Mouse (Mus musculus): ENCODE results near the gene Ero1lb. TPM values are rescaled to one million over a fixed set of nuclear protein-coding genes. Genes with fewer than 3 reads are reported as not detected.
"Not testable (repeated sequence)": the region's sequence is repeated elsewhere in the genome, so short reads cannot be mapped to it uniquely, and the experiment has no call there.

Gene Ero1lb
- total RNA-seq, 2 experiments from 2014 or later: 15.8 to 18.5 TPM

DNA sequence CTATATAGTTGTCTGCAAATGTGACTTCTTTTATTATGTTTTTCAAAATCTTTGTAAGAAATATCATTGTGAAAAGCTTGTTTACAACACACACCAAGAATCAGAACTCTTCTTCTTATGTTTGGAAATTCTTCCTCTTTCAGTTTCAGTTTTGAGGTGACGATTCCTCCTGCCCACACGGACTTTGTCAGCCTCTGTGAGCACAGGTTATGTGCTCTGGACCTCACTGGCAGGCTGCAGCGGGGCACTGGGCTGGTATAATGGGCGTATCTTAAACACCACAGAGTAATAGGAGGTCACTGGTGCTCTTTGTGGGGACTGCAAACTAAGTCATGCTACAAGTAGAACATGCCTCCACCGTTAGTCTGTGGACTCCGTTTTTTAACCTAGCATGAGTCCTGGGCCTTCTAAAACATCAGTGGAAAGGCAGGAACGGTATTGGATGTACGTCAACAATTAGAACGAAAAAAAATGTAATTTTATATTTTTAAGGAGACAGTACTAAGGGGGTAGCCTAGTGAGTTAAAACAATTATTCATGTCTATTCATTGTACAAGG is 9.4 kb downstream of the Ero1lb start:
- no peak for DNase-seq

DNA sequence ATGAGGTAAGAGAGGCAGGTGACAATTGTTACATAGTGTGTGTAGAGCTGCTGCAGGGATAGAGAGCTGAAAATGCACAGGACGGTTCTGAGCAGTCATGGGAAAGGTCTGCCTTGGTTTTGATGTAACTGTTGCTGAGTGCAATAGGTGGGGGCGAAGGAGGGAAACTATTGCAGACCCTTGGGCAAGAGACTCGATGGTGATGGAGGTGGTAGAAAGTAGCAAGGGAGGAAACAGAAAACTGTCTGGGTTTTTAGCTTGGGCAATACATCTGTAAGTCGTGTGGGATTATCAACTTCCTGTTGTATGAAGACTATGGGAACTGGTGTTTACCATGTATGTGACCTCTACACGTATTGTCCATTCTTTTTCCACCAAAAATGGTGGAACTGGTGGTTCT is 12.5 kb downstream of the Ero1lb start:
- DNase-seq: no peak

DNA sequence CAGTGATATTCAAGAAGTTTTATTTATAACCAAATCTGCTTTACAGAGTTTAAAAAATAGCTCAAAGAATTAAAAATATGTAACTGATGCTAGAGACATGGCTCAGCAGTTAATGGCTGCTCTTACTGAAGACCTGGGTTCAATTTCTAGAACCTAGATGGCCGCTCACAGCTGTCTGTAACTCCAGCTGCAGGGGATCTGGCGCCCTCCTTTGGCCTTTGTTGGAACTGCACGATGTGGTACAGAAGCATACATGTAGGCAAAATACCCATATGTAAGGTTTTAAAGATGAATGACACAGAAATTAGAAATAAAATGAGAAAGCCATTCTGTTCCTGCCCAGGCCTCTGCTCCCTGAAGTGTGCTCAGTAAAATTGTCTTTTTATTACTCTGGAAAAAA is 23.3 kb downstream of the Ero1lb start:
- peak; percentile 13 to 14 for DNase-seq

DNA sequence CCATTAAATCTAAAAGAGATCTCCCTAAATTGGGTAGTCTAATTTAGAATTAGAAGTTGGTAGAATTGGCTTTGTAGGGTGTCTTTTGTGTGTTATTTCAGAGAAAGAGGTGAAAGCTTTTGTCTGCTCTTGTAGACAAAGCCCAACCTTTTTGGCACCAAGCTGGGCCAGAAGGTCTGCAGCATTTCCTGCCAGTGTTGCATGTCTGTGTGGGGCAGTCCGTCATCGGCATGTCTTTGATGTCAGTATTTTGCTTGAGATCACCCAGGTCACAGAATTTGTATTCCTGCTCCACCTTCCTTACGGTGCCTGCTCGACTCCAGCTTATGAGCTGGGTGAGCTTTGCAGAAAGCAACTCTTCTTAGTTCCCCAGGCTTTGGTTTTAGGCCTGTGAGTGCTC is 31.4 kb downstream of the Ero1lb start:
- DNase-seq: not testable (repeated sequence)

DNA sequence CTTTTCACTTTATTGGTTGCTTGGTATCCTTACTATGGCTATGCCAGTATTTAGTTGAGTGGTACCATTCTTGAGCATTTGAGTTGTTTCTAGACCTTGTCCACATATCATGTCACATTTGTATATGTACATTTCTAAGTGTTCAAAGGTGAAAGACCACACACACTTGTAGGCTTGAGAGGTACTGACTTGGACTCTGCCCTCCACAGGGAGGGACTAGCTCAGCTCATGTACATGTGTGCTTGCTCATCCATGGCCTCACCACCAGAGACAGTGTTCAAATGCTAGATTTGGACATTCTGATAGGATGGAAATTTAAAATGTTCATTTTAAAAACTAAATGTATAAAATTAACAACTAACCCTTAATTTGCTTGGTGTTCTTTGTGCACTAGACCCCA is 44.5 kb downstream of the Ero1lb start:
- not testable (repeated sequence) for DNase-seq

DNA sequence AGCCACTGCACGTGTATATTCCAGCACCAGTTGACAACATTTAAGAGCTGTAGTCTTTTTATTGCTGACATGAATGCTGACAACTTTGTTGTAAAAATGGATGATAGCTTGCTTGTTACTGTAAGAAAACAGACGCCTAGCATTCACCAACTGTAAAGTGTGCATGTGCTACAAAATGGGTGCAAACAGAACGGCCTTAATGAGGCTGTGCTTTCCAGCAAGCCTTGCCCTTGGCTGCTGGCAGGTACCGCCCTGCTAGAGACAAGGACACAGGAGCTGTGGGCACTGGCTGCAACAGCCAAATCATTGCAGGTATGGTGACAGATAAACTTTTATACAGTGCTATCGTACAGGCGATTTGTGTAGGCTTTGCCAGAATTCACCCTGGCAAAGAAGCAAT is 48.4 kb downstream of the Ero1lb start:
- not testable (repeated sequence) for DNase-seq

DNA sequence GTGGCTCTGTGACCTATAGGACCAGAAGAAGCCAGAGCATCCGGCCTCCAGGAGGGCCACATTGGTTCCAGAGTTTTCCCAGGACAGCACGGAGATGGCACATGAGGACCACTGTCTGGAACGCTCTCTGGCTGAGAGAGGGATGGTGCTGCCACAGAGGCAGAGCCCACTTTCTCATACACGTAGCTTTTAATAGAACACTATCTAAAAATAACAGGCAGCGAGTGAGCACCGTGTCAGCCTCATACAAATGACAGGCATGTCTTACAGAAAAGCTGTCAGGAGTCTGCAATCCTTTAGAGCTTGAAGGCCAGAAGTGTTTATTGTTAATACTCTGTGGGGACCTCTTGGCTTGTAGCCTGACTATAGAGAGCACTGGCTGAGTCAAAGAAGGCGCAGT is 48.9 kb downstream of the Ero1lb start:
- DNase-seq: not testable (repeated sequence)

DNA sequence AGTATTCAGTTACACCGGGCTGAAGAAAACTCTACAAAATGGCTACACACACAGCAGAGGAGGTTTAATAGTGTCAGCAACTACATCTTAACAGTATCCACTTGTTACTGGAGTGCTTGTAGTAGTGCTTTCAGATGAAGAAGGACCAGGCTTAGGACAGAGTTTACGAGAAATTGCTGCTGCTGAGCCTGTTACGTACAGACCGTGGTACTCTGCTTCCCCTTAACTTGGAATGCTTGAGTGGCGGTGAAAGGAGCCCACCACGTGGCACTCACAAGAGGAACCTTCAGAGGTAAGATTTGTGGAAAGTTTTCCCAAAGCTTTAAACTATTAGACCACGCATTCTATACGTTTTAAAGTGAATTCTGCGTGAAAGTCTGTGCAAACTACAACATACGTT is 49.3 kb downstream of the Ero1lb start:
- not testable (repeated sequence) for DNase-seq

DNA sequence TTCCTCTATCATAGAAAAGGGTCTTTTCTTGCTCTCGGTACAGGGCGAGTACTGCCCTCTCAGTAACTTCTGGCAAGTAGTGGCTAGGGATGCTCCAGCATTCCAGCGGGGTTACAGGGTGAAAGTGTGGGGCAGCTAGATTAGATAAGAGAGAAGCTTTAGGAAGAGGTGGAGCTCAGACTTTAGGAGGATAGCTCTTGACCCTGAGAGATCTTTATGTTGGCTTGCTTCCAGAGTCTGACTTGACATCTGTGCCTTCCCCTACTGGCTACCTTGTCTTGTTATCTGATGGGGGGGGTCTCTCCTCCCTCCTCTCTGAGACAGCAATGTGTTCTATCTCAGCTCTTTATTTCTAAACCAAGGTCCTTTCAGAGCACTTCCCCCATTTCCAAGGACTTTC is 50.8 kb downstream of the Ero1lb start:
- not testable (repeated sequence) for DNase-seq

DNA sequence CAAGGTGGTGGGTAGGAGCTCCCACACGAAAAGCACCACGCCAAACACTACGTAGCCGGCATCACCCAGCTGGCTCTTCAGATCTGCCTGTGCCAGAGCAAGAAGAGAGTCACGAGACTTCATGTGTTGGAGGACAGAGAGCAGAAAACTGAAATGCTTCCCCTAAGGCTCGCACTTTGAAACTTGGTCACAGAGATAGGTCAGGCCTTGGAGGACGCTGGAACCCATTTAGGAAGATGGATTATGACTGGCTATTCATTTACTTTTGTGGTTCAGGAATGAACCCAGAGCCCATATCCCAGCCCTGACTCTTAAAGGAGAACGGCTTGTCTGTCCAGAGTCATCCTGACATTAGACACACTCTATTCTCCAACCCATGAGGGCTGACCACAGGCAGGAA is 54.1 kb downstream of the Ero1lb start:
- not testable (repeated sequence) for DNase-seq

DNA sequence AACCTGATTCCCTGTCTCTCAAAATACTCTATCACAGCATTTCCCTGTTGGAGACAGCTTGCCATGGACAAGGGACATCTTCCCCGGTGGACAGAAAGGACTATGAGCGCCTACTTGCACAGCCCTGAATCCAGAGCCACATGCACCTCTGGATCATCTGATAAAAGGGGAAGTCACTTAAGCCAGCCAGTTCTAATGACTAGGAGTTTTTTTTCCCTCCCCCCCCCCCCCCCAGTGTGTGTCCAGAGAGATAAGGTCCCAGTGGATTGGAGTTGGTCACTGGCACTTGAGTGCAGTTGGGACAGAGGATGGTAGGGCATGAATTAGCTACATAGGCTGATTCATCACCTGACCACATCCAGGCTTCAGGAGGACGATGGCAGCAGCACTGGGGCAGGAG is 60.4 kb downstream of the Ero1lb start:
- DNase-seq: not testable (repeated sequence)

DNA sequence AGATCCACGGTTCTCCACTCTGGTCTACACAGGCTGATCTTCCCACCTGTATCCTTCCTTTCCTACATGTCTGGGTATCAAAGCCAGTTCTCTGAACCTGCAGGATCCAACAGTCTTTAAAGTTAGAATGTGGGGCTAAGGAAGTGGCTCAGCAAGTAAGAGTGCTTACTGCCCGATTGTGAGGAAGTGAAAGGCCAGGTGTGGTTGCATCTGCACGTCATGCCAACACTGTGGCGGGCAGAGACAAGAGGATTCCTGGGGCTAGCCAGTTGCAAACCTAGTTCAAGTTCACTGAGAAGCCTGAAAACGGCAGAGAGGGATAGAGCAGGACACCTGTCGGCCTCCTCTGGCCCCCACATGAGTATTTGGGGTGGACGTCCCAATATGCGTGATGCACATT is 62.1 kb downstream of the Ero1lb start:
- DNase-seq: not testable (repeated sequence)

DNA sequence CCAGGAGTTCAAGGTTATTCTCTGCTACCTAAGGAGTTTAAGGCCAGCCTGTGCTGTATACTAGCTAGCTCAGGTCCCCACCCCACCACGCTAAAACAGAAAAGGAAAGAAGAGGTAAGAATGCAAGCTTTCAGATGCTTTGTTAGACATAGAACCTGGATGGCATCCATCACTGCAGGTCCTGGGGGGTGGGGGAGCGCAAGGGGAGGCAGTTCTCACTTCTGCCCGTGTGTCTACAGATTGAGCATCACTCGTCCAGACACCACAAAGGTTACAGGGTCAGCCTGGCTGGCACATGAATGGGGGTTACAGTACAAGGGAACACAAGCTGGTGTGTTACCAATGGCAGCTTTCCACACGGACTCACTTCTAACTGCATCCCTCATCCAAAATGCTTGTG is 62.5 kb downstream of the Ero1lb start:
- DNase-seq: not testable (repeated sequence)

DNA sequence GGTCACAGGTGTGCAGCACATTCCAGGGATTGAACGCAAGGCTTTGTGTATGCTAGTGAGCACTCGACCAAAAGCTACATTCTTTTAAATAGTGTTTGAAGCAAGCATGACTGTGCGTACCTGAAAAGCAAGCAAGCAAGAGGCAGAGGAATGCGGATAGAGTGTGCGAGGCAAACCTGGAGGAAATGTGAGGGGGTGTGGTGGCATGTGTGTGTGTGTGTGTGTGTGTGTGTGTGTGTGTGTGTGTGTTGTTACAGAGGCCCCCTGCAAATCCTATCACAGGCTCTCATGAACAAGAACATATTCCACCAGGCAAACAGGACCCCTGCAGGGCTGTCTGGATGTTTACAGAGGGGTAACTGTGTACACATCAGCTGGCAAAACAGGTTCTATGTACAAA is 64.6 kb downstream of the Ero1lb start:
- not testable (repeated sequence) for DNase-seq

DNA sequence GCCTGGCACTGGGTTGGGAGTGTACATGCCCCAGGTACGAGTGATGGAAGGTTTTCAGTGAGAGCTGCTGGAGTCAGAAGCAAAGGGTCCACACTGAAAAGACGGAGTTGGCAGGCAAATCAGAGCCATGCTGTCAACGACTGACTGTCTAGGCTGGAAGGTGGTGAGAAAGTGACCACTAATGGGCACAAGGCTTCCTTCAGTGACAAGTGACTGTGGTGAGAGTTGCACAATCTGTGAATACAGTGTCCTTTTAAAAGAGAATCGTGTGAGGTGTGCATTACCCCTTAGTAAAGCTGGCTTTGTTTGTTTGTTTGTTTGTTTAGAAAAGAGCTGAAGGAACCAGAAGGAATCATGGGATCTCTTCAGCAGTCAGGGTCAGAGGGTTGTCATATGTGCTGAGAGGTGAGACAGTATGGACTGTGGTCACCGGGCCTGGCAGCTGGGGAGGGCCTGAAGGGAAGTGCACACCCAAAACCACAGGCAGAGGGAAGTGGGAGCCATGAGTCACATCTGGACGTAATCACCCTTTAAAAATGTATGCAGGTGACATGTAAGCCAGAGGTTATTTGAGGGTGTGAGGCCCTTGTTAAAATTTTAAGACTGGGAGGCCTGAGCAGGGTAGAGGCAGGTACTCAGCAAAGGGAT is 69.4 kb downstream of the Ero1lb start:
- not testable (repeated sequence) for DNase-seq

DNA sequence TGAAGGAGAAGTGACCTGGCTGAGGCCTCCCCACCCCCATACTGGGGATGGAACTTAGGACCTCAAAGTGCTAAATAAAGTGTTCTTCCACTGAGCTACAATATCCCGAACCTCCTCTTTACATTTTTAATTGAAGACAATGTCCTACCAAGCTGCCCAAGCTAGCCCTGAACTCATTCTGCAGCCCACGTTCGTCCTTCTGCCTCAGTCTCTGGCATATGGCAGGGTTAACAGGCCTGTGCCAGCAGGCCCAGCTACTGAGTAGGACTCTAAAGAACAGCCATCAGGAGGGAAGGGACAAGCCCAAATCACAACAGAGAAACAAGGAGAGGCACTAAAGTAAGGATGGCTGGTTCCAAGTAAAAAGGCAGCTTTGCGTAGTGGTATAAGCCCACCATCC is 77.1 kb downstream of the Ero1lb start:
- peak in 1 of 2 experiments; percentile 20 for DNase-seq

DNA sequence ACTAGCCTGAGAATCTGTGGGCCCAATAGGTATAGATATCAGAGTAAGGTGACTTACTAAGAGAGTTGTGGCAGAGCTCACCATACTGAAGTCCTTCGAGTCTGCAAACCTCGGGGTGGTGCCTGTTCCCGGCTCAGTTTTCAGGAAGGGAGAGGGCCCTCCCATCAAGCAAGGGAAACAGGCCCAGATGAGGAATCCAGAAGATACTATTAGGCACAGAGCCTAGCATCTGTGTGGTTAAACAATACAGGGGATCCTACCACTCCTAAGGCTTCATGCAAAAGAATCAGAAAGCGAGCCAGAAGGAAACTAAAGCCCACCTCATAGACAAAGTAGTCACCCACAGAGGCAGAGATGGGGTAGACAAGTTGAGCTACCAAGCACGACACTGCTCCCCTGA is 81.0 kb downstream of the Ero1lb start:
- DNase-seq: not testable (repeated sequence)

DNA sequence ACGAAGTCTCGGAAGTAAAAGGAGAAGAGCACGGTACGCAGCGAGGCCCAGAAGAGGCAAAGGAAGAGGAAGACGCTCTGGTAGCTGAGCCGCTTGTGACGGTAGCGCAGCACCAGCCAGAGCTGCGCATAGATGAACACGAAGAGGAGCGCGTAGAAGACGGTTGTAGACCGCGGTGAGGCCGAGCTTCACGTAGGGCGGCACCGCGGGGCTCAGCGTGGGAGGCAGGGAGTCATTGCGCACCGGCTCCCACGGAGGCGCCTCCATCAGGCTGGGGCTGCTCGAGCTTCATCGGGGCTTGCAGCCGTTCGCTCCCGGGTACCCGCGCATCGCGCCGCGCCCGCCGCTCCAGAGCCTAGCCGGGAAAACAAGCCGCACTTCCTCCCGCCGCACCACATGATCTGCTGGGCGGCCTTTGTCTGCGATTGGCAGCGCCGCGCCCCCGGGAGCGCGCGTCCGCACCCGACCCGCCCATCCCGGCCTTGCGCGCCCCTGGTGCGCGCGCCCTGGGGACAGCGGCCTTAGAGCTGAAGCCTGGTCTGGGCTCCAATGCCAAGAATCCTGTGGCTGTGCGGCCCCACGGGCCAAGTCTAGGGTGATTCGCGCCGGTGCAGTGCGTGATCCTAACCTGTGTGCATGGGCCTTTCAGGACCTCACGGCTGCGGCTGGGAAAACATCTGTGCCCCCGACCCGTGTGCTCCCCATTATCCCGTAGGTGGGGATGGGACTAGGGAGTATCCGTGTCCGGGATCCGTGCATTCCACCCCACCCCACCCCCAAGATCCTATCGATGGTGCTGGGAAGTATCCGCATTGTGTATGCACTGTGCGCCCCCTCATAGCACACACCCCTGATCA is 84.6 kb downstream of the Ero1lb start:
- DNase-seq: peak; percentile 75 to 80

DNA sequence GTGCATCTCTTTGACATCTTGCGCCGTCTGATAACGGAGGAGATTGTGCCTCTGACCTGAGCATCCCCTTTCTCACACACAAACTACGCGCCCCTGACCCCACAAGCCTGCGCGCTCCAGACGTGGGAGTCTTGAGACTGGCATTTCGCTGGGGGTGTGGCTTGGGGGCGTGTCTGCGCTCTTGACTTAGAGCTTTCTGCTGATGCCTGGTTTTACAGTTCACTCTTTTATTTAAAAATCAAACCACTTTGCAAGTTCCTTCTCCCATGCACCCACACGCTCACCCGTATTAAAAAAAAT is 85.2 kb downstream of the Ero1lb start:
- DNase-seq: peak; percentile 57 to 61
